Mouse (Mus musculus) cerebral cortex, adult 2 months (tissue): Measurements from ENCODE around the gene Ccdc182.

Experiments used
- WGBS: fragments of 180-500 bp; shearing (Covaris S2); methylation state at CpG from one replicate; pipeline ENCODE4 v1.1.7; 2018; 5-methylcytosine and 5-hydroxymethylcytosine counted together

Ccdc182 gene

GRCm38 (mm10) chr11:88293631-88294393 lies at the start of gene Ccdc182:
TSS of gene Ccdc182 (plus strand) at chr11:88294058.
- WGBS, result 64% methylated on average over 20 of the region's 20 CpGs

- 50% methylated on average over 14 of the region's 14 CpGs for WGBS
Measured at GRCm38 (mm10) chr11:88245581-88246170, 48.2 kb upstream of the Ccdc182 start.

- WGBS, result 75% methylated on average over 5 of the region's 5 CpGs
Measured at GRCm38 (mm10) chr11:88248636-88249035, 45.2 kb upstream of the Ccdc182 start.

- 92% methylated on average over 3 of the region's 3 CpGs for WGBS
Measured at GRCm38 (mm10) chr11:88250568-88250967, 43.3 kb upstream of the Ccdc182 start.

DNA sequence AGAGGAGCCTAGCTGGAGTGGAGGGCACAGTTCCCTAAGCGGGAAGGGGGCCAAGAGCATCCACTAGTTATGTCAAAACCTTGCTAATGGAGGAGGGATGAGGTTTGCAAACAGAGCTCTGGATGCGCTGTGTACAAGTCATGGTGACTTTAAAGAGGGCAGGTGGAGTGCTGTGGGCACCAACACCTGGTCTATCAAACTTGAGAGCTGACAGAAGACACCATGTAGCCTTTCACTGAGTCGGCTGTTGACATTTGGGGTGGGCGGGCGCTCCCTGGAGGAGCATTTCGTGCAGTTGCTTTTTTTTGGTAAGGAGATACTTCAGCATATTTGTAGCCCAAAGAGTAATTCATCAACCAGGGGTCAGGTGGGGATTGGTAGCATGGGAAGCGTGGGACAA lies 42.6 kb upstream of the Ccdc182 start:
- 82% methylated on average over 7 of the region's 7 CpGs for WGBS

GRCm38 (mm10) chr11:88251972-88252766 lies 41.7 kb upstream of the Ccdc182 start:
- 17% methylated on average over 22 of the region's 22 CpGs for WGBS

GRCm38 (mm10) chr11:88252767-88253513 lies 40.9 kb upstream of the Ccdc182 start:
- WGBS, result 37% methylated on average over 11 of the region's 18 CpGs

GRCm38 (mm10) chr11:88253514-88254167 lies 40.2 kb upstream of the Ccdc182 start:
- 53% methylated on average over 7 of the region's 7 CpGs for WGBS

- 70% methylated on average over 4 of the region's 4 CpGs for WGBS
Measured at GRCm38 (mm10) chr11:88257700-88258099, 36.2 kb upstream of the Ccdc182 start.

GRCm38 (mm10) chr11:88258212-88258611 lies 35.6 kb upstream of the Ccdc182 start:
- 89% methylated on average over 4 of the region's 4 CpGs for WGBS

GRCm38 (mm10) chr11:88260463-88260862 lies 33.4 kb upstream of the Ccdc182 start:
- 82% methylated on average over 7 of the region's 7 CpGs for WGBS

GRCm38 (mm10) chr11:88264889-88265288 lies 29.0 kb upstream of the Ccdc182 start:
- 62% methylated on average over 5 of the region's 5 CpGs for WGBS

GRCm38 (mm10) chr11:88266311-88266710 lies 27.5 kb upstream of the Ccdc182 start:
- 63% methylated on average over 6 of the region's 6 CpGs for WGBS

- WGBS, result 80% methylated on average over 3 of the region's 3 CpGs
Measured at GRCm38 (mm10) chr11:88271870-88272269, 22.0 kb upstream of the Ccdc182 start.

- WGBS, result 64% methylated on average over 23 of the region's 23 CpGs
Measured at GRCm38 (mm10) chr11:88274111-88274879, 19.6 kb upstream of the Ccdc182 start.

DNA sequence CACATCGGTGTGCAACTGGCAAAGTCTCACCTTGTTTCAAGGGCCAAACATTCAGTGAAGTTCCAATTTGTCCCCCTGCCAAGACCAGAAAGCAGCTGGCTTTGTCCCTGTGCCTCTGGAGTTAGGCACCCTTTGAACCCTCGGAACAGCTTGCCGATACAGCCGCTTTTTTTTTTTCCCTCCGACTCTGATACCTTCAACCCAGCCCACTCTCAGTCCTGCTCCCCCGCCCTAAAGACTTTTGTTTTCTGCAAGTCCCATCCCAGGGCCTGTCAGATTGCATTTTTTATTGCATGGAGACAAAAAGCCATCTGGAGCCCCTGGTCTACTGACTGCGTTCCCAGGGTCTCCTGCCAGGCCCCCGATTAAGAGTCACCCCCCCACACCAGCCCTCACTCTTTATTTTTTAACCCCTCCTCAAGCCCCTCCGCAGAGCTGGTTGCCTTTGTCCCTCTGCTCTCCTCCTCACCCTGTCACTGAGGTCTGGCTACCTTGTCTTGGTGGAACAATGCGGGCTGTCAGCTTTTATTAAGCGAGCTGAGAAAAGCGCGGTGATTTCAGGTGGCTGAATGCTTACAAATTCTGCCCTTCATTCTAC lies 18.9 kb upstream of the Ccdc182 start:
- WGBS, result 31% methylated on average over 13 of the region's 13 CpGs

DNA sequence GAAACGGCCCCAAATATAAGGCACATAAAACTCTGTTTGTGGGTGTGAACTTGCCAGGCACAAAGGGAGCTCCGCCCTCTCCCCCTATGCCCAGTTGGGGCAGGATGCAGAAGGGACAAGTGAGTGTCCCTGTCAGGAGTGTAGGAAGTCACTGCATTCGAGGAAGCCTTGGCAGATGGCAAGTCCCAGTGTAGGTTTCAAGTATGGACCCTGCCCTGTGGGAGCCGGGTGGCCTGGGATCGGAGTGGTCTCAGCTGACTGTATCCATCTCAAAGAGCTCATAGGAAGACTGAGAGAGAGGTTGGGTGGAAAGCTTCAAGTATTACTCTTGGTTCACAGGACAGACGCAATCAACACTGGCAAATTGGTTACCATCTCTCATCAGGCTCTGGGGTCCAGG lies 17.9 kb upstream of the Ccdc182 start:
- WGBS, result 59% methylated on average over 6 of the region's 6 CpGs

DNA sequence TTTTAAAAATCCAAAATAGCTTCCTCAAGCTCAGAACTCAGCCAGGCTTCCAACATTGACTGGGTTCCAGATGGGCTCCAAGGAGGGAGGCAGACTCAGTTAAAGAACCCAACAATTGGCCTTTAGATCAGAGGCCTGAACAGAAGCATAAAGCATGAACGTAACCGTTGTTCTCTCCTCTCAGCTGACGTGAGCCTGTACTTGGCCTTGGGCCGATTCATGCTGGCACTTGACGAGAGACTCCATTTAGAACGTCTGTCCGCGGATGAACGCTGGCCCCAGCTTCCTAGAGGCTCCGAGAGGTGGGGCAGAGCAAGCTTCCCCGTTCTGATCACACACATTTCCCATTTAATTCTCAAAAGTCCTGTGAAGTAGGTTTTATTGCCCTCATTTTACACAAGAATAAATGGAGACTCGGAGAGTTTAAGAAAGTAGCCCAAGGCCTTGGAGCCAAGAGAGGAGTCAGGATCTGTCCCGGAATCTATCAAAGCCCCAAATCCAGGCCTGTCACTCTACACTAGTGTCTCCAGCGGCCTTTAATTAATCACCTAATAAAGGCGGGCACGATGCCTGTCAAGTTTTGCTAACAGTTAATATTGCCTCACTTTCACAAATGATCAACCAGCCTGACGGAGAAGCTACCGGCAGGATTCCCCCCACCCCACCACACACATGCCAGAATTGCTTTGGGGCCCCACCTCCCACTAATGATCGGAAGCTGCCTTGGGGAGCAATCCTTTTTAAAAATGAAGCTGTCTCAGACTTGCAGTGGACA lies 17.1 kb upstream of the Ccdc182 start:
- WGBS, result 51% methylated on average over 19 of the region's 19 CpGs

GRCm38 (mm10) chr11:88279006-88279405 lies 14.9 kb upstream of the Ccdc182 start:
- WGBS, result 83% methylated on average over 4 of the region's 4 CpGs
